Mouse (Mus musculus) myocyte (in vitro differentiated cells): ENCODE results near the gene Wif1.

Experiments used
- CEBPB ChIP-seq: IDR thresholded peaks from 2 replicates; pipeline ENCODE4 v1.6.1; 2011; ENCODE audit warnings: mild to moderate bottlenecking, moderate library complexity; ENCODE audit not compliant: poor library complexity, insufficient read depth, severe bottlenecking
- MYOD1 ChIP-seq, 3 experiments: IDR thresholded peaks; one replicate each; pipeline ENCODE4 v1.6.1; 2011; ENCODE audit warnings: control low read depth in 2 of 3, low read depth in 2 of 3, mild to moderate bottlenecking in 2 of 3, moderate library complexity in 1 of 3; ENCODE audit not compliant: insufficient read length in 2 of 3, control insufficient read depth in 1 of 3
- POLR2A ChIP-seq: IDR thresholded peaks from one replicate; pipeline ENCODE4 v1.6.1; 2011; ENCODE audit warnings: low read depth, mild to moderate bottlenecking, control low read depth, moderate library complexity; ENCODE audit not compliant: insufficient read length
- TCF12 ChIP-seq: IDR thresholded peaks from one replicate; pipeline ENCODE4 v1.6.1; 2011; ENCODE audit warnings: mild to moderate bottlenecking, control low read depth; ENCODE audit not compliant: poor library complexity, insufficient read depth, severe bottlenecking

DNA sequence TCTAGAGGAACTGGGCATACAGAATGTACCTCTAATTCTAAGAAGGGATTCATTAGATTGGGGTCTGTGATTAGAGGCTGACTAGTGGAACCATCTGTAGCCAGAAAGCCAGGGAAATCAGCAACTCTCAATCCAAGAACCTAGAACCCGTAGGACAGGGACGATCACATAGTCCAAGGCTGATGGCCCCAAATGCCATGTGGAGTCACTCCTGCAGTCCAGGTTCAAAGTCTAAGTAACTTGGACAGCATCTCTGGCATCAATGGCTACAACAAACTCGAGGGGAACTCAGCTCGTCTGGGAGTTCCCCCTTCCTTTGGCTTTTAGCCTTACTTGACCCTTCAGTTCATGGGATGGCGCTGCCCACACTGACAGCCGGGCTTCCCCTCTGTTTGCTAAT lies 87.0 kb downstream of the Wif1 start:
- no peak for TF ChIP-seq POLR2A
- TF ChIP-seq CEBPB, result no peak
- TF ChIP-seq TCF12, result no peak
- no peak for TF ChIP-seq MYOD1 (IDR thresholded peaks at IDR 0.05; ENCODE audit: control insufficient read depth in 1 of 3, insufficient read length in 2 of 3, low read depth in 2 of 3)
